Mouse (Mus musculus) lung, postnatal 0 days (tissue): Measurements from ENCODE around the gene Spag6. TPM values are rescaled to one million over a fixed set of nuclear protein-coding genes. Genes with fewer than 3 reads are reported as not detected.

ENCODE experiments used
- ATAC-seq: fragments of 200-750 bp; cut with Nextera tagmentation; 2 replicates; pipeline ENCODE4 v1.8.0; 2017; ENCODE audit warnings: moderate library complexity
- DNase-seq: peaks from one replicate; pipeline ENCODE4 v3.0.0-alpha.2; 2016; ENCODE audit warnings: low spot score
- H3K27ac ChIP-seq: fragments of 300-500 bp; sonication (generic); 2 replicates; pipeline ENCODE4 v1.5.1; 2014; ENCODE audit warnings: antibody characterized with exemption, mild to moderate bottlenecking, low read length, mixed read lengths
- H3K27me3 ChIP-seq: fragments of 300-500 bp; sonication (generic); replicated peaks from 2 replicates; pipeline ENCODE4 v1.6.1; 2014; ENCODE audit warnings: low read length, mixed read lengths; ENCODE audit not compliant: insufficient read depth
- H3K36me3 ChIP-seq: fragments of 300-500 bp; sonication (generic); 2 replicates; pipeline ENCODE4 v1.6.1; 2014; ENCODE audit warnings: low read length, mixed read lengths; ENCODE audit not compliant: insufficient read depth
- H3K4me1 ChIP-seq: fragments of 300-500 bp; sonication (generic); 2 replicates; pipeline ENCODE4 v1.6.1; 2014; ENCODE audit warnings: antibody characterized with exemption, low read depth, low read length, mixed read lengths; ENCODE audit not compliant: insufficient read depth
- H3K4me2 ChIP-seq: fragments of 300-500 bp; sonication (generic); replicated peaks from 2 replicates; pipeline ENCODE4 v1.6.1; 2014; ENCODE audit warnings: low read depth, mild to moderate bottlenecking, low read length, moderate library complexity, mixed read lengths
- H3K4me3 ChIP-seq: fragments of 300-500 bp; sonication (generic); 2 replicates; pipeline ENCODE4 v1.5.1; 2014; ENCODE audit warnings: low read depth, low read length
- H3K9ac ChIP-seq: fragments of 300-500 bp; sonication (generic); replicated peaks from 2 replicates; pipeline ENCODE4 v1.6.1; 2014; ENCODE audit warnings: low read depth, mild to moderate bottlenecking
- H3K9me3 ChIP-seq: fragments of 300-500 bp; sonication (generic); 2 replicates; pipeline ENCODE4 v1.6.1; 2016; ENCODE audit warnings: low read length, mixed read lengths
- CTCF ChIP-seq: IDR thresholded peaks from 2 replicates; pipeline ENCODE4 v1.5.1; 2016; ENCODE audit warnings: antibody characterized with exemption, mild to moderate bottlenecking
- EP300 ChIP-seq: IDR thresholded peaks from 2 replicates; pipeline ENCODE4 v1.6.1; 2016; ENCODE audit warnings: antibody characterized with exemption, mild to moderate bottlenecking, control low read depth
- WGBS: fragments of 180-500 bp; shearing (Covaris S2); extraction: QIAGEN DNeasy Blood & Tissue Kit; methylation state at CpG from one replicate; pipeline ENCODE4 v1.1.7; 2014; 5-methylcytosine and 5-hydroxymethylcytosine counted together
- polyA plus RNA-seq: library from polyadenylated mRNA; unstranded; fragments of >200 nt; fragmentation: Nextera tagmentation; extraction: Ambion mirVana; gene quantifications from 2 replicates; pipeline ENCODE4 v1.2.1, GENCODE M21; 2015

The Spag6 gene
- polyA plus RNA-seq, 1 experiment from 2014 or later, result 0.07 TPM

GRCm38 (mm10) chr2:18718521-18718920 lies 24.7 kb downstream of the Spag6 start:
- Histone ChIP-seq H3K27ac (no peak overlapping the region), H3K4me1 (no peaks in the 10 kb centered on the region), H3K9me3 (no peaks in the 10 kb centered on the region), H3K4me3 (no peak overlapping the region), H3K9ac (no peak overlapping the region), H3K4me2 (no peak overlapping the region), H3K36me3 (no peaks in the 10 kb centered on the region), H3K27me3 (no peaks in the 10 kb centered on the region)
- no peak for DNase-seq
- ATAC-seq, result no peak
- 79% methylated on average over 4 of the region's 4 CpGs for WGBS
- TF ChIP-seq CTCF (no peak), EP300 (no peak)

- Histone ChIP-seq H3K9me3 (no peaks in the 10 kb centered on the region), H3K4me1 (no peaks in the 10 kb centered on the region)
Observed at GRCm38 (mm10) chr2:18722208-18722830, 28.5 kb downstream of the Spag6 start.

GRCm38 (mm10) chr2:18724462-18724861 lies 30.6 kb downstream of the Spag6 start:
- DNase-seq, result no peak
- Histone ChIP-seq H3K27ac (no peak overlapping the region), H3K4me1 (no peaks in the 10 kb centered on the region), H3K4me2 (no peak overlapping the region), H3K9me3 (no peaks in the 10 kb centered on the region), H3K4me3 (no peak overlapping the region), H3K9ac (no peak overlapping the region), H3K36me3 (no peaks in the 10 kb centered on the region), H3K27me3 (no peaks in the 10 kb centered on the region)
- no peak for ATAC-seq
- WGBS, result 72% methylated on average over 1 of the region's 1 CpGs
- no peak for TF ChIP-seq EP300
- no peak for TF ChIP-seq CTCF

More at GRCm38 (mm10) chr2:18722208-18722830, 28.5 kb downstream of the Spag6 start:
- no peak for DNase-seq
- TF ChIP-seq CTCF, result no peak
- TF ChIP-seq EP300, result no peak
- no peak for ATAC-seq
- Histone ChIP-seq H3K4me3 (no peak overlapping the region), H3K27me3 (no peaks in the 10 kb centered on the region), H3K4me2 (no peak overlapping the region), H3K27ac (no peak overlapping the region), H3K36me3 (no peaks in the 10 kb centered on the region), H3K9ac (no peak overlapping the region)
- WGBS, result 66% methylated on average over 3 of the region's 3 CpGs

- WGBS, result 64% methylated on average over 4 of the region's 4 CpGs
Observed at GRCm38 (mm10) chr2:18725880-18726279, 32.0 kb downstream of the Spag6 start.

GRCm38 (mm10) chr2:18731718-18732117 lies 37.9 kb downstream of the Spag6 start:
- Histone ChIP-seq H3K36me3 (no peaks in the 10 kb centered on the region), H3K27me3 (no peaks in the 10 kb centered on the region), H3K9me3 (no peaks in the 10 kb centered on the region), H3K9ac (no peak overlapping the region), H3K4me2 (no peak overlapping the region), H3K27ac (no peak overlapping the region), H3K4me3 (no peak overlapping the region), H3K4me1 (no peaks in the 10 kb centered on the region)
- TF ChIP-seq CTCF (no peak), EP300 (no peak)
- 46% methylated on average over 9 of the region's 9 CpGs for WGBS
- ATAC-seq, result no peak
- DNase-seq, result no peak

More at GRCm38 (mm10) chr2:18725880-18726279, 32.0 kb downstream of the Spag6 start:
- Histone ChIP-seq H3K4me3 (no peak overlapping the region), H3K4me2 (no peak overlapping the region), H3K27ac (no peak overlapping the region), H3K9me3 (no peaks in the 10 kb centered on the region), H3K9ac (no peak overlapping the region), H3K27me3 (no peaks in the 10 kb centered on the region), H3K4me1 (no peaks in the 10 kb centered on the region), H3K36me3 (no peaks in the 10 kb centered on the region)
- DNase-seq (no peak), ATAC-seq (no peak)
- TF ChIP-seq CTCF (no peak), EP300 (no peak)

GRCm38 (mm10) chr2:18734394-18735127 lies 40.7 kb downstream of the Spag6 start:
- Histone ChIP-seq H3K4me2 (no peak overlapping the region), H3K27ac (no peak overlapping the region), H3K36me3 (no peaks in the 10 kb centered on the region), H3K9me3 (no peaks in the 10 kb centered on the region), H3K27me3 (no peaks in the 10 kb centered on the region), H3K4me1 (no peaks in the 10 kb centered on the region), H3K4me3 (no peak overlapping the region), H3K9ac (no peak overlapping the region)
- DNase-seq (no peak), ATAC-seq (no peak)
- no peak for TF ChIP-seq EP300
- peak; percentile 12; the same call in 1 of the 2 replicates for TF ChIP-seq CTCF
- 35% methylated on average over 5 of the region's 5 CpGs for WGBS
